Mouse (Mus musculus) kidney, embryonic 16.5 days (tissue): ENCODE data around the gene Snd1. TPM values are rescaled to one million over a fixed set of nuclear protein-coding genes. Genes with fewer than 3 reads are reported as not detected.

Experiments used
- ATAC-seq: fragments of 200-750 bp; cut with Nextera tagmentation; 2 replicates; pipeline ENCODE4 v1.8.0; 2017; ENCODE audit warnings: moderate TSS enrichment; ENCODE audit not compliant: low FRiP score, low TSS enrichment
- H3K27ac ChIP-seq: fragments of 300-500 bp; sonication (generic); 2 replicates; pipeline ENCODE4 v1.5.1; 2014; ENCODE audit warnings: low read length
- H3K27me3 ChIP-seq: fragments of 300-500 bp; sonication (generic); 2 replicates; pipeline ENCODE4 v1.6.1; 2014; ENCODE audit warnings: low read length, control low read depth, mixed read lengths; ENCODE audit not compliant: insufficient read depth
- H3K36me3 ChIP-seq: fragments of 300-500 bp; sonication (generic); 2 replicates; pipeline ENCODE4 v1.6.1; 2014; ENCODE audit warnings: low read length, control low read depth, mixed read lengths; ENCODE audit not compliant: insufficient read depth
- H3K4me1 ChIP-seq: fragments of 300-500 bp; sonication (generic); 2 replicates; pipeline ENCODE4 v1.6.1; 2014; ENCODE audit warnings: low read length, control low read depth, mixed read lengths; ENCODE audit not compliant: insufficient read depth
- H3K4me2 ChIP-seq: fragments of 300-500 bp; sonication (generic); replicated peaks from 2 replicates; pipeline ENCODE4 v1.6.1; 2014; ENCODE audit warnings: low read depth, low read length
- H3K4me3 ChIP-seq: fragments of 300-500 bp; sonication (generic); 2 replicates; pipeline ENCODE4 v1.5.1; 2014; ENCODE audit warnings: mild to moderate bottlenecking, low read length
- H3K9ac ChIP-seq: fragments of 300-500 bp; sonication (generic); replicated peaks from 2 replicates; pipeline ENCODE4 v1.6.1; 2014; ENCODE audit warnings: low read length
- H3K9me3 ChIP-seq: fragments of 300-500 bp; sonication (generic); 2 replicates; pipeline ENCODE4 v1.6.1; 2016; ENCODE audit warnings: low read length, control low read depth
- WGBS: fragments of 180-500 bp; shearing (Covaris S2); extraction: QIAGEN DNeasy Blood & Tissue Kit; methylation state at CpG from one replicate; pipeline ENCODE4 v1.1.7; 2014; 5-methylcytosine and 5-hydroxymethylcytosine counted together
- polyA plus RNA-seq: library from polyadenylated mRNA; unstranded; fragments of >200 nt; fragmentation: Nextera tagmentation; extraction: Ambion mirVana; gene quantifications from 2 replicates; pipeline ENCODE4 v1.2.1, GENCODE M21; 2015

Gene Snd1
- polyA plus RNA-seq, 1 experiment from 2014 or later = 136 TPM

DNA sequence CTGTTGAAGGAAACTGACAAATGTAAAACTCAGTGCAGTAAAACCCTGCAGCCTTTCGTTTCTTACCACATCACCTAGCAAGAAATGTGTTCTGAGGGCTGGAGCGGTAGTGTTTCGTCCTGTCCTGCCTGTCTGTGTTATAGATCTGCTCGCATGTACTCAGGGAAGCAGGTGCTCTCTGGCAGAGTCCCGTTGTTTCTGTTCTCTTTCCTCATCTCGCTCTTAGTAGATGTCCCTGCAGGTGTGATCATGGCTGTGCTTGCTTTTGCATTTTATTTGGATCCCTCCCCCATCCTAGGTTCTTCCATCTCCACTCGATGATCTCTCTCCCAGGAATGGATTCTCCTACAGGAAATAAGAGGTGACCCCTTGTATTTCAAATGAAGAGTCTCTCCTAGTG is 80.5 kb downstream of the Snd1 start:
- ATAC-seq = no peak
- H3K36me3 ChIP-seq = 0 out of 2 replicates have a peak, but pooled peaks cover 10% of the 10 kb centered on the region
- no peaks in the 10 kb centered on the region for H3K9me3 ChIP-seq
- WGBS = 81% methylated on average over 7 of the region's 7 CpGs
- no peak overlapping the region for H3K9ac ChIP-seq
- H3K4me3 ChIP-seq = no peak overlapping the region
- no peak overlapping the region for H3K4me2 ChIP-seq
- no peaks in the 10 kb centered on the region for H3K27me3 ChIP-seq
- H3K4me1 ChIP-seq = no peaks in the 10 kb centered on the region
- no peak overlapping the region for H3K27ac ChIP-seq

- 67% methylated on average over 6 of the region's 6 CpGs for WGBS
Measured at GRCm38 (mm10) chr6:28557728-28558127, 82.8 kb downstream of the Snd1 start.

GRCm38 (mm10) chr6:28559419-28559818 is 84.5 kb downstream of the Snd1 start:
- no peak for ATAC-seq
- 92% methylated on average over 2 of the region's 2 CpGs for WGBS

More at GRCm38 (mm10) chr6:28557728-28558127, 82.8 kb downstream of the Snd1 start:
- no peak overlapping the region for H3K4me3 ChIP-seq
- peaks cover 13% of the 10 kb centered on the region; the same call in 1 of the 2 replicates for H3K4me1 ChIP-seq
- no peak overlapping the region for H3K4me2 ChIP-seq
- H3K36me3 ChIP-seq = 0 out of 2 replicates have a peak, but pooled peaks cover 5% of the 10 kb centered on the region
- H3K27ac ChIP-seq = no peak overlapping the region
- H3K9me3 ChIP-seq = no peaks in the 10 kb centered on the region
- no peaks in the 10 kb centered on the region for H3K27me3 ChIP-seq
- ATAC-seq = no peak
- H3K9ac ChIP-seq = no peak overlapping the region

GRCm38 (mm10) chr6:28561291-28561995 is 86.5 kb downstream of the Snd1 start:
- 66% methylated on average over 5 of the region's 5 CpGs for WGBS
- Histone ChIP-seq H3K36me3 (no peaks in the 10 kb centered on the region; the same call in 1 of the 2 replicates), H3K4me1 (peaks cover 13% of the 10 kb centered on the region; the same call in 1 of the 2 replicates), H3K4me3 (no peak overlapping the region), H3K27ac (peak overlapping the region; percentile 45; the same call in 1 of the 2 replicates), H3K4me2 (no peak overlapping the region), H3K27me3 (no peaks in the 10 kb centered on the region), H3K9me3 (no peaks in the 10 kb centered on the region), H3K9ac (no peak overlapping the region)
- ATAC-seq = peak; percentile 76; the same call in 1 of the 2 replicates

More at GRCm38 (mm10) chr6:28559419-28559818, 84.5 kb downstream of the Snd1 start:
- Histone ChIP-seq H3K27me3 (no peaks in the 10 kb centered on the region), H3K36me3 (0 out of 2 replicates have a peak, but pooled peaks cover 5% of the 10 kb centered on the region), H3K9ac (no peak overlapping the region), H3K9me3 (no peaks in the 10 kb centered on the region), H3K4me2 (no peak overlapping the region), H3K4me1 (peaks cover 13% of the 10 kb centered on the region; the same call in 1 of the 2 replicates), H3K4me3 (no peak overlapping the region), H3K27ac (no peak overlapping the region)

DNA sequence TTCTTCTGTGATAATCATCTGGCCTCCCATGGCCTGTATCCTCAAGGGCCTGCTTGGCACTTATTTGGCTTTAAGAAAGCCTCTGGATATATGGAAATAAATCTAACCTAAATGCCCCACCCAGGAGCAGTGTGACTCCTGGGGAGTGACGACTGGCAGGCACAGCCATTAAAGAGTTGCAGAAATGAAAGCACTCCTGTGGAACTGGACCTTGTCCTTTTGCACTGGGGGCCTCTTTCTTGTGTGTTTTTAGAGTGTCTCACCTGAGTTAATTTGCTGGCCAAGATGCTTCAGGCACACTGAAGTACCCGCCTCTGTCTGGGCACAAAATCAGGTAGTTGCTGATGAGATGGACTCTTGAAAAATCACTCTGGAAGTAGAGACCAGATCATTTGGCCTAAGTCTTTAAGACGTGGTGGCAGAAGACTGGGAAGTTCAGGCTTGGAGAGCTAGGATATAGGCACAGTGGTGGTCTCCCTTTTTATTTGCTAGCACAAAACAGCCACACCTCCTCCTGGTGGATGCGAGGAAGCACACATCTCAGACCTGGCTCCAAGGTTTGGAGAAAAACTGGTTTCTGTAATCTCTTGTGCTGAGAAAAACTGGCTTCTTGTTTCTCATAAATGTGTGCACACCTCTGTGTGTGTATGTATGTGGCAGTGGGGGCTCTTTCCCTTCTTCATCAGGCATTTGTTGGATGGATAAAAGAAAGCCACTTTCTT is 87.5 kb downstream of the Snd1 start:
- Histone ChIP-seq H3K4me2 (no peak overlapping the region), H3K4me1 (peaks cover 13% of the 10 kb centered on the region; the same call in 1 of the 2 replicates), H3K36me3 (no peaks in the 10 kb centered on the region; the same call in 1 of the 2 replicates), H3K27me3 (no peaks in the 10 kb centered on the region), H3K4me3 (no peak overlapping the region), H3K9me3 (no peaks in the 10 kb centered on the region), H3K27ac (peak overlapping the region; percentile 23; the same call in 1 of the 2 replicates), H3K9ac (no peak overlapping the region)
- no peak for ATAC-seq
- 49% methylated on average over 4 of the region's 4 CpGs for WGBS

GRCm38 (mm10) chr6:28567978-28568377 is 93.0 kb downstream of the Snd1 start:
- no peak overlapping the region for H3K4me3 ChIP-seq
- no peak overlapping the region for H3K27ac ChIP-seq
- peaks cover 10% of the 10 kb centered on the region for H3K4me1 ChIP-seq
- no peaks in the 10 kb centered on the region for H3K27me3 ChIP-seq
- ATAC-seq = no peak
- H3K9ac ChIP-seq = no peak overlapping the region
- no peak overlapping the region for H3K4me2 ChIP-seq
- WGBS = 83% methylated on average over 6 of the region's 6 CpGs
- H3K36me3 ChIP-seq = no peaks in the 10 kb centered on the region; the same call in 1 of the 2 replicates
- no peaks in the 10 kb centered on the region for H3K9me3 ChIP-seq

GRCm38 (mm10) chr6:28571946-28572345 is 97.0 kb downstream of the Snd1 start:
- WGBS = 70% methylated on average over 2 of the region's 2 CpGs

DNA sequence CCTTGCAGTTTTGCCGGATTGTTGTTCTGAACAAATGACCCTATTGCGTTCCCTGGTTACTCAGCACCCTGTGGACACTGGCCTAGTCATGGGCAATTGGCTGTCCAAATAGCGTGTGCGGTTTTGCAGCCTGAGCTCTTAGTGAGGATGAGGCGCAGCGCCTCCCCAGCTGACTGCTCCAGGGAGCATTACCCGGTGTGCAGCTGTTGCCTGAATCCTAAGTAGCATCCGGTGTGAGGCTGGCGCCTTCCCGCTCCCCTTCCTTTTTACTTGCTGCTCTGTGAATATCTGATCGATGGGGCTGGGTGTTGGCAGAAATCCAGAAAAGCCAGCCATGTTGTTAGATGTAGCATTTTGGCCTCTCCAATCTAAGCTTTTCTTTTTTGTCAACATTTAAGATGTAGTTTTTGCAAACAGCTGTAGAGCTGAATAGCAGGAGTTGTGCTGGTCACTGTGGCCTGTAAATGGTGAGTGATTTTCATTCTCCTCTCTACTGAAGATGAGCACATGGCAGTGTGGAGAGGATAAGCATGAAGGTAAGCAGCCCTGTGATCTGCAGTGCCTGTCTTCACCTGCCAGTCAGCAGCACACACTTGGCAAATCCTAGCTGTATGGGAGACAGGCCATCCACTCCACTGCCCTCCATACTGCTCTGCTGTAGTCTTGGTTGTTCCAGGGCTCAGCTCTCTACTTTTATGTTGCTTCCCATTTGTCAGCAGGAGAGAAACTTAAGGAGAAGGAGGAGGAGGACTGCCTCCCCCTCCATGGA is 98.2 kb downstream of the Snd1 start:
- Histone ChIP-seq H3K4me3 (no peak overlapping the region), H3K4me2 (no peak overlapping the region), H3K9ac (no peak overlapping the region), H3K4me1 (peaks cover 25% of the 10 kb centered on the region), H3K27me3 (no peaks in the 10 kb centered on the region), H3K27ac (peak overlapping the region; percentile 55), H3K36me3 (no peaks in the 10 kb centered on the region), H3K9me3 (no peaks in the 10 kb centered on the region)
- peak; percentile 94 for ATAC-seq
- 28% methylated on average over 11 of the region's 11 CpGs for WGBS

More at GRCm38 (mm10) chr6:28571946-28572345, 97.0 kb downstream of the Snd1 start:
- H3K9ac ChIP-seq = no peak overlapping the region
- peaks cover 25% of the 10 kb centered on the region for H3K4me1 ChIP-seq
- no peak overlapping the region for H3K4me3 ChIP-seq
- H3K27ac ChIP-seq = no peak overlapping the region
- H3K27me3 ChIP-seq = no peaks in the 10 kb centered on the region
- H3K9me3 ChIP-seq = no peaks in the 10 kb centered on the region
- no peak for ATAC-seq
- no peak overlapping the region for H3K4me2 ChIP-seq
- no peaks in the 10 kb centered on the region for H3K36me3 ChIP-seq
